12 mouse cellular contexts compared by ENCODE assay signal in genomic region chr9:103696967-103697366, GRCm38 (mm10).
DNase-seq lines count a peak whose midpoint lies in the region; ATAC-seq lines count a peak whose summit lies in the region.
"Had no signal": no experiment of that assay in that cellular context is flagged by ENCODE, and none has a peak within 500 bp of the region (broad histone marks: within the 10 kb centered on the region; RNA-seq: fewer than 3 reads in every experiment).

No protein-coding gene starts in this region.

- no peak overlapping the region for H3K4me2 ChIP-seq in hindbrain, embryonic 13.5 days
- H3K4me2 ChIP-seq in hindbrain, embryonic 11.5 days (replicated peaks; ENCODE audit: low read depth, low read length), result no peak overlapping the region
- no peak overlapping the region for H3K4me2 ChIP-seq in kidney, embryonic 16.5 days (replicated peaks; ENCODE audit: low read depth, low read length)

- no peak for ATAC-seq in hindbrain, embryonic 13.5 days (ENCODE audit: low FRiP score)
- ATAC-seq in hindbrain, embryonic 11.5 days (ENCODE audit: low FRiP score), result no peak
- ATAC-seq in kidney, embryonic 16.5 days (ENCODE audit: low FRiP score, low TSS enrichment), result no peak
- ATAC-seq: intestine, embryonic 16.5 days had no signal

- peak overlapping the region; percentile 70 for H3K27ac ChIP-seq in hindbrain, embryonic 13.5 days
- no peak overlapping the region for H3K27ac ChIP-seq in hindbrain, embryonic 11.5 days (ENCODE audit: low read depth, low read length)
- H3K27ac ChIP-seq in kidney, embryonic 16.5 days (ENCODE audit: low read length), result no peak overlapping the region

- H3K4me1 ChIP-seq in hindbrain, embryonic 13.5 days (replicated peaks), result peaks cover 29% of the 10 kb centered on the region
- H3K4me1 ChIP-seq in hindbrain, embryonic 11.5 days (replicated peaks; ENCODE audit: control insufficient read depth, insufficient read depth, low read length), result no peaks in the 10 kb centered on the region
- H3K4me1 ChIP-seq in kidney, embryonic 16.5 days (ENCODE audit: insufficient read depth, low read length), result no peaks in the 10 kb centered on the region

- 59% methylated on average over 6 of the region's 6 CpGs for WGBS in hindbrain, embryonic 13.5 days
- 84% methylated on average over 6 of the region's 6 CpGs for WGBS in hindbrain, embryonic 11.5 days
- 82% methylated on average over 6 of the region's 6 CpGs for WGBS in kidney, embryonic 16.5 days

- H3K27me3 ChIP-seq in hindbrain, embryonic 13.5 days, result no peaks in the 10 kb centered on the region
- no peaks in the 10 kb centered on the region for H3K27me3 ChIP-seq in hindbrain, embryonic 11.5 days (ENCODE audit: control insufficient read depth, insufficient read depth, low read length)
- no peaks in the 10 kb centered on the region for H3K27me3 ChIP-seq in splenic B cell, adult 2 months (ENCODE audit: control insufficient read depth, insufficient read depth, low read length, poor library complexity, severe bottlenecking)
- H3K27me3 ChIP-seq in kidney, embryonic 16.5 days (ENCODE audit: insufficient read depth, low read length), result no peaks in the 10 kb centered on the region

- no peak for DNase-seq in hindbrain, embryonic 11.5 days (ENCODE audit: low spot score)
- DNase-seq in thymus, postnatal 0 days (ENCODE audit: low spot score), result peak; percentile 47
- DNase-seq in thymus, adult 18-20 months, result no peak
- DNase-seq in layer of hippocampus, adult 9-11 months, result peak; percentile 76
- DNase-seq in splenic B cell, adult 2 months (ENCODE audit: low read depth, low spot score), result peak; percentile 62
- DNase-seq in lung, postnatal 14 days, result no peak
- DNase-seq: adrenal gland, postnatal 25 days; cerebellum, adult 8-10 months; lung, postnatal 4 days had no signal

- H3K9ac ChIP-seq in hindbrain, embryonic 13.5 days, result 0 out of 2 replicates have a peak overlapping the region, but pooled peaks have one; percentile 1
- no peak overlapping the region for H3K9ac ChIP-seq in hindbrain, embryonic 11.5 days (ENCODE audit: low read depth, low read length)
- H3K9ac ChIP-seq in kidney, embryonic 16.5 days (replicated peaks; ENCODE audit: low read length), result no peak overlapping the region

- H3K4me3 ChIP-seq in hindbrain, embryonic 13.5 days, result no peak overlapping the region
- H3K4me3 ChIP-seq in hindbrain, embryonic 11.5 days (ENCODE audit: low read depth, low read length), result no peak overlapping the region
- no peak overlapping the region for H3K4me3 ChIP-seq in kidney, embryonic 16.5 days (ENCODE audit: low read length)

- no peaks in the 10 kb centered on the region for H3K9me3 ChIP-seq in hindbrain, embryonic 13.5 days
- H3K9me3 ChIP-seq in hindbrain, embryonic 11.5 days (ENCODE audit: control insufficient read depth, low read length), result no peaks in the 10 kb centered on the region
- H3K9me3 ChIP-seq in kidney, embryonic 16.5 days (ENCODE audit: low read length), result no peaks in the 10 kb centered on the region

- no peaks in the 10 kb centered on the region for H3K36me3 ChIP-seq in hindbrain, embryonic 13.5 days
- no peaks in the 10 kb centered on the region for H3K36me3 ChIP-seq in hindbrain, embryonic 11.5 days (ENCODE audit: control insufficient read depth, insufficient read depth, low read length)
- H3K36me3 ChIP-seq in splenic B cell, adult 2 months (ENCODE audit: control insufficient read depth, insufficient read depth, low read length, poor library complexity, severe bottlenecking), result no peaks in the 10 kb centered on the region
- H3K36me3 ChIP-seq in kidney, embryonic 16.5 days (ENCODE audit: insufficient read depth, low read length), result no peaks in the 10 kb centered on the region

Comparison
In these comparisons a context has a peak if more than half of its experiments do, and no peak if none do; other contexts are left out.
1. DNase-seq: peak in thymus, postnatal 0 days (single experiment), layer of hippocampus, adult 9-11 months (single experiment) and splenic B cell, adult 2 months (single experiment); none in hindbrain, embryonic 11.5 days (single experiment), thymus, adult 18-20 months (0 of 2) and lung, postnatal 14 days (single experiment).